Mouse (Mus musculus) heart, postnatal 14 days (tissue): ENCODE data around the gene Nanos3. TPM values are rescaled to one million over a fixed set of nuclear protein-coding genes. Genes with fewer than 3 reads are reported as not detected.

Experiments
- DNase-seq, 2 experiments: peaks; one replicate each; pipeline ENCODE4 v3.0.0; 2021 to 2022
- intact Hi-C: fragments of 180-260 bp; cut with DNase I; formaldehyde crosslinking; loops from one replicate; pipeline ENCODE4 v1.15.1; 2025
- microRNA-seq, 2 experiments: library from miRNA; unstranded; fragments of <30 nt; microRNA quantifications; one replicate each; pipeline ENCODE4 v1.2.0; 2021 to 2022
- total RNA-seq, 2 experiments: library from RNA; stranded (reverse); gene quantifications; 2 replicates each; pipeline ENCODE4 v1.2.3; 2021

Nanos3 gene
- total RNA-seq, 2 experiments from 2014 or later: 1.8 to 2.0 TPM

- intact Hi-C loops: no loop called here
- DNase-seq: no peak
These were observed 40.3 kb downstream of the Nanos3 start for GRCm38 (mm10) chr8:84144636-84145245.

DNA sequence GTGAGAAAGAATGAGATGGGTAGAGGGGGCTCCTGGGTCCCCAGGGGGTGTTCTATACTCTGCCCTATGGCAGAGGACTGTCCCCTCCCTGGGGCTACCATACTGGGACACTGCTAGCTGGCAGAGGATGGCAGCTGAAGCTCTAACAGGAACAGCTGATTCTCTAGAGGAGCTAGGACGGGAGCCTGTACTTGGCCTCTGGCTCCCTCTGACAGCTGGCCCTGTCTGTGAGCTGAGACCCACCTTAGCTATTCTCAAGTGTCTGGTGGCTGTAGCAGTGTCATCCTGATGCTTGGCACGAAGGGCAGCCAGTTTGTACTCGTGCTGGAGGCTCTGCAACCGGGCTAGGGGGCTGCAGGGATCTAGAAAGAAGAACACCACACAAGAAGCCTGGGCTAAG lies 44.2 kb downstream of the Nanos3 start:
- intact Hi-C loops: no loop called here
- no peak for DNase-seq

DNA sequence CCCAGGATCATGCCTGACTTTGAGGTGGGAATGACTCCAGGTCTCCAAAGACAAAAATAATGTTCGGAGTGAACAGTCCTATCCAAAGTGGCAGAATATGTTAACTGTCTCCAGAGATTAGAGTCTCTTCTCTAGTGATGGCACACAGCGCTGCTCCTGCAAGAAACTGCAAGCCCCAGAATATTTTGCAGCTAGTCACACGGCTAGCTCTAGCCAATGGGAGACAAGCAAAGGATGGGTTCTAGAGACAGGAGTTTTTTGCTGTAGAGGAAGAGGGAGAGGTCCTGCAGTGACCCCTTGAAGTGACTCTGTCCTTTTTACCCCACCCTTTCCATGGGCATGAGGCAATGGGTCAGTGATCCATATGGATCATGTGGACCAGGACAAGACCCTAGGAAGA lies 47.2 kb downstream of the Nanos3 start:
- no peak for DNase-seq
- intact Hi-C loops: no loop called here

DNA sequence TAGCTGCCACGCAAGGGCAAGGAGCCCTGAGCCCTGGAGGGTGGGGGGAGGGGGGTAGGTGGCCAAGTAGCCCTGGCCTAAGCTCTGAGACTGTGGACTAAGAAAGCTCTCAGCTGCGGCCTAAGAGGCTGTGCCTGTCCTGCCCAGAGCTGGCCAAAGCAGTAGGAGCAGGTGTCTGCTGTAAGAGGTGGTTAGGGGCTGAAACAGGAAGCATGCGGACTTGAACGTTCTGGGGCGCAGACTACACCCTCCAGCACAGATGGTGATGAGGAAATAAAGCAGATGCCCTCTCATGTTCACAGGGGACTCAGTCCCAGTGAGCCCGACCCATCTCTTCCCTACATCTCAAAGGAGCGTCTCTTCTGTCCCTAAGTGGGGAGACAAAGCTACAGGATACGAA lies 52.8 kb downstream of the Nanos3 start:
- DNase-seq: no peak
- intact Hi-C loops: no loop called here

DNA sequence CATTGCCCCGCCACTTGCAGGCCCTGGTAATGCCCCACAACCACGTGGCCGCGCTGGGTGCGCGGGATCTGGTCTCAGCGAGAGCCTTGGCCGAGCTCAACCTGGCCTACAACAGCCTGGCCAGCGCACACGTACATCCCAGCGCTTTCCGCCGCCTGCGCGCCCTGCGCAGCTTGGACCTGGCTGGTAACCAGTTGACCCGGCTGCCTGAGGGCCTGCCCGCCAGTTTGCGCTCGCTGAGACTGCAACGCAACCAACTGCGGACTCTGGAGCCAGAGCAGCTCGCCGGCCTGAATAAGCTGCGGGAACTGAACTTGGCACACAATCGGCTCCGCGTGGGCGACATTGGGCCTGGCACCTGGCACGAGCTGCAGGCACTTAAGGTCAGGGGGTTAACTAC lies 54.2 kb downstream of the Nanos3 start:
- DNase-seq: peak; percentile 25 to 26
- intact Hi-C loops: no loop called here

GRCm38 (mm10) chr8:84128277-84128676 lies 56.7 kb downstream of the Nanos3 start:
- intact Hi-C loops: no loop called here
- no peak for DNase-seq

GRCm38 (mm10) chr8:84127202-84127901 lies 57.7 kb downstream of the Nanos3 start:
- DNase-seq: no peak
- intact Hi-C loops: no loop called here

DNA sequence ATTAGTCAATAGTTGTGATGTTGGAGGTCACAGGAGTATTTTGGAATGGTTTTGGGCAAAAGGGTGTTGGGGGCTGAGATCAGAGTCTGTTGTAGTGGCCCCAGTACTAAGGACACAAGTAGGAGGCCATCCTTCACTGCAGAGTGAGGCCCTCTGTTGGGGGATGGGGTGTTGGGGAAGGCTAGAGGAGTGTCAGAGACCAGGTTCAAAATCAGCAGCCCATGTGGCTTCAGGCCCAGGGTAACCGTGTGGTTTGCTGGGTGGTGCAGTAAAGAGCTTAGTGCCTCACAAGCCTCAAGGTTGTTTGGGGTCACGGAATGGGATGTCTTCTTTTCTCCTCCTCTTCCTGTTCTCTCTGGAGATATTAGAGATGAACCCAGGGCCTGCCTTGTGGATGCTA lies 58.3 kb downstream of the Nanos3 start:
- intact Hi-C loops: no loop called here
- no peak for DNase-seq

DNA sequence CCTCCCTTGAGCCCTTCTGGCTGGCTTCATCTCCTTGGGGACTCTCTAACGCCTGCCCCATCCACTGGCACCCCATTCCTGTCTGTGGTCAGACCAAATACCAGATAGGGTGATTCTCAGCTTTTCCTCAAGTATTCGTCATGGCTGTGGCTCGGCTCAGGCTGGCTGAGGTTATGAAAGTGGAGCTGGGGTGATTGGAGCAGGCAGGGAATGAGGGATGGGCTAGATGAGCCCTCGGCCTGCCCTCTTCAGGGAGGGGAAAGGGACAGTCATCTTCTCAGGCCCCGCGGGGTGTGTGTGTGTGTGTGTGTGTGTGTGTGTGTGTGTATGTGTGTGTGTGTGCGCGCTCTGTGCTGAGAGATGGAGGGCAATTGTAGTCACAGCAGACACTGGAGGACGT lies 59.4 kb downstream of the Nanos3 start, which contains the start of gene Podnl1:
Gene Podnl1 (plus strand): TSS at position 334 of the 400 bp plus-strand sequence.
- peak in 1 of 2 experiments; percentile 30 for DNase-seq
- intact Hi-C loops: no loop called here

Small RNA genes within 50 kb of the gene (microRNA-seq; reads per million reads assigned to microRNA genes)
- gene Gm25110 (0 reads per million in 2 experiments), gene Mir181c (1,120 to 2,540 reads per million in 2 experiments), gene Mir181d (1,850 to 2,124 reads per million in 2 experiments), gene Mir23a (7,026 to 37,840 reads per million in 2 experiments), gene Mir24-2 (0 reads per million in 2 experiments), gene Mir27a (126 to 2,010 reads per million in 2 experiments), gene Mir3074-2 (0 reads per million in 2 experiments)

Other genes with a start within 250 kb of the Nanos3 start
- gene Gm10644, start 230.0 kb downstream of the Nanos3 start, total RNA-seq: under 1 TPM; 0.22 to 0.91 TPM
- 1 to 10 TPM; 2.8 to 4.4 TPM for gene Asf1b, start 229.7 kb downstream of the Nanos3 start, total RNA-seq
- 100 to 1,000 TPM; 386 to 395 TPM for gene Prkaca, start 212.2 kb downstream of the Nanos3 start, total RNA-seq
- 10 to 100 TPM; 28.4 to 32.3 TPM for gene Samd1, start 187.5 kb downstream of the Nanos3 start, total RNA-seq
- under 1 TPM; 0.33 to 0.80 TPM for gene 1700067K01Rik, start 183.7 kb downstream of the Nanos3 start, total RNA-seq
- 1 to 10 TPM; 1.8 to 2.3 TPM for gene 2210011C24Rik, start 173.0 kb downstream of the Nanos3 start, total RNA-seq
- gene Palm3, start 163.7 kb downstream of the Nanos3 start, total RNA-seq: under 1 TPM; 0.26 to 0.27 TPM
- gene Il27ra, start 142.6 kb downstream of the Nanos3 start, total RNA-seq: 1 to 10 TPM; 4.2 to 5.8 TPM
- gene Rln3, start 140.2 kb downstream of the Nanos3 start, total RNA-seq: not detected
- 1 to 10 TPM; 2.6 to 3.3 TPM for gene Gm10643, start 120.1 kb downstream of the Nanos3 start, total RNA-seq
- 10 to 100 TPM; 12.2 to 12.7 TPM for gene Rfx1, start 118.4 kb downstream of the Nanos3 start, total RNA-seq
- 1 to 10 TPM; 9.7 to 9.8 TPM for gene Dcaf15, start 80.4 kb downstream of the Nanos3 start, total RNA-seq
- gene Podnl1, start 59.2 kb downstream of the Nanos3 start, total RNA-seq: under 1 TPM in 1 of 2 experiments, not detected in 1; 0.12 TPM
- gene Cc2d1a, start 37.3 kb downstream of the Nanos3 start, total RNA-seq: 10 to 100 TPM; 12.8 to 13.5 TPM
- under 1 TPM; 0.33 to 0.37 TPM for gene 4930432K21Rik, start 37.2 kb downstream of the Nanos3 start, total RNA-seq
- 10 to 100 TPM in 1 of 2 experiments, 1 to 10 TPM in 1; 9.1 to 10.1 TPM for gene Zswim4, start 51.8 kb upstream of the Nanos3 start, total RNA-seq
- 100 to 1,000 TPM; 213 to 217 TPM for gene D8Ertd738e, start 64.5 kb upstream of the Nanos3 start, total RNA-seq
- gene Mri1, start 72.1 kb upstream of the Nanos3 start, total RNA-seq: 10 to 100 TPM in 1 of 2 experiments, 1 to 10 TPM in 1; 7.6 to 12.5 TPM
- 10 to 100 TPM in 1 of 2 experiments, 1 to 10 TPM in 1; 8.1 to 10.9 TPM for gene Ccdc130, start 85.2 kb upstream of the Nanos3 start, total RNA-seq
- gene Cacna1a, start 203.2 kb upstream of the Nanos3 start, total RNA-seq: 1 to 10 TPM; 4.4 to 4.7 TPM